Mouse (Mus musculus): ENCODE data around the gene Plet1. TPM values are rescaled to one million over a fixed set of nuclear protein-coding genes. Genes with fewer than 3 reads are reported as not detected.

Gene Plet1
- total and polyA plus RNA-seq, 3 experiments: 0.08 to 0.19 TPM; not detected in 1

- Histone ChIP-seq H3K79me2 (replicated peaks; ENCODE audit: control insufficient read depth, extremely low read depth, insufficient read depth, poor library complexity, severe bottlenecking) (no peaks in the 10 kb centered on the region), H3K4me2 (ENCODE audit: insufficient read depth, low read depth, poor library complexity, severe bottlenecking) (0 out of 2 replicates have a peak overlapping the region, but pooled peaks have one; percentile 76), H3K9me3 (replicated peaks; ENCODE audit: low read length) (no peaks in the 10 kb centered on the region), H3K4me1 (ENCODE audit: control insufficient read depth in 1 of 2, insufficient read depth in 2 of 2) (peaks cover 0 to 15% of the 10 kb centered on the region in 2 experiments; a peak in 2 of 4 replicates), H3K36me3 (replicated peaks in 1 of 2; ENCODE audit: control insufficient read depth in 1 of 2, insufficient read depth in 1 of 2, low read length in 1 of 2) (no peaks in the 10 kb centered on the region), H3K27ac (ENCODE audit: insufficient read depth, low read depth) (no peak overlapping the region), H3K4me3 (replicated peaks in 1 of 3; ENCODE audit: low read depth in 2 of 3, low read length in 2 of 3, poor library complexity in 1 of 3) (peak overlapping the region in 1 of 3 experiments; percentile 2), H3K9ac (ENCODE audit: insufficient read depth, low read depth) (no peak overlapping the region), H3K27me3 (replicated peaks) (no peaks in the 10 kb centered on the region)
- dilution Hi-C loops (cut with MboI; ENCODE audit: extremely low pct_ligation_motif_present, extremely low pct_unique_long_range_greater_than_20kb, low sequenced_read_pairs) (no loop called here), in situ Hi-C loops (cut with MboI; ENCODE audit: low pct_ligation_motif_present, low pct_unique_long_range_greater_than_20kb, low sequenced_read_pairs) (no loop called here)
- DNase-seq (ENCODE audit: extremely low read depth): no peak
- no peak for TF ChIP-seq TBP (conservative IDR thresholded peaks at IDR 0.05; ENCODE audit: low read depth, low read length)
- no peak for TF ChIP-seq HCFC1 (IDR thresholded peaks at IDR 0.05; ENCODE audit: low read depth, low read length)
- no peak for TF ChIP-seq SMC3 (IDR thresholded peaks at IDR 0.05; ENCODE audit: low read depth, low read length)
- no peak for TF ChIP-seq JUN (IDR thresholded peaks at IDR 0.05; ENCODE audit: insufficient read depth, low read depth, low read length)
- TF ChIP-seq MEF2A (IDR thresholded peaks at IDR 0.05; ENCODE audit: borderline replicate concordance, low read depth, low read length): no peak
- TF ChIP-seq EP300 (IDR thresholded peaks at IDR 0.05; ENCODE audit: low read length): 0 out of 2 replicates have a peak, but pooled peaks have one; percentile 9
- TF ChIP-seq POLR2AphosphoS2 (IDR thresholded peaks at IDR 0.05; ENCODE audit: low read depth, low read length): no peak
- peak; percentile 94 for TF ChIP-seq ZNF384 (IDR thresholded peaks at IDR 0.05; ENCODE audit: low read depth, low read length)
- peak; percentile 28; the same call in 1 of the 2 replicates for TF ChIP-seq IRF4 (IDR thresholded peaks at IDR 0.05; ENCODE audit: low read depth, low read length)
- TF ChIP-seq NRF1 (IDR thresholded peaks at IDR 0.05; ENCODE audit: low read depth, low read length): no peak
- peak; percentile 18; the same call in 1 of the 2 replicates for TF ChIP-seq JUND (conservative IDR thresholded peaks at IDR 0.05; ENCODE audit: low read depth, low read length)
- no peak for TF ChIP-seq USF2 (conservative IDR thresholded peaks at IDR 0.05; ENCODE audit: low read depth, low read length)
- no peak for TF ChIP-seq NELFE (IDR thresholded peaks at IDR 0.05; ENCODE audit: low read depth, low read length)
- TF ChIP-seq CHD1 (IDR thresholded peaks at IDR 0.05; ENCODE audit: low read depth, low read length): no peak
These were observed 5.5 kb downstream of the Plet1 start for GRCm38 (mm10) chr9:50499781-50500180.

- peak overlapping the region; percentile 17; the same call in 1 of the 2 replicates for H3K9ac ChIP-seq (ENCODE audit: insufficient read depth, low read depth)
- peaks cover 0 to 15% of the 10 kb centered on the region in 2 experiments; a peak in 2 of 4 replicates for H3K4me1 ChIP-seq (ENCODE audit: control insufficient read depth in 1 of 2, insufficient read depth in 2 of 2)
- H3K27me3 ChIP-seq (replicated peaks): no peaks in the 10 kb centered on the region
- H3K36me3 ChIP-seq (replicated peaks in 1 of 2; ENCODE audit: control insufficient read depth in 1 of 2, insufficient read depth in 1 of 2, low read length in 1 of 2): no peaks in the 10 kb centered on the region
- dilution Hi-C loops (cut with MboI; ENCODE audit: extremely low pct_ligation_motif_present, extremely low pct_unique_long_range_greater_than_20kb, low sequenced_read_pairs): no loop called here
- H3K9me3 ChIP-seq (replicated peaks; ENCODE audit: low read length): no peaks in the 10 kb centered on the region
- DNase-seq (ENCODE audit: extremely low read depth): no peak
- no peaks in the 10 kb centered on the region for H3K79me2 ChIP-seq (replicated peaks; ENCODE audit: control insufficient read depth, extremely low read depth, insufficient read depth, poor library complexity, severe bottlenecking)
- peak overlapping the region in 2 of 3 experiments; percentile 17 to 54 for H3K4me3 ChIP-seq (replicated peaks in 1 of 3; ENCODE audit: low read depth in 2 of 3, low read length in 2 of 3, poor library complexity in 1 of 3)
- in situ Hi-C loops (cut with MboI; ENCODE audit: low pct_ligation_motif_present, low pct_unique_long_range_greater_than_20kb, low sequenced_read_pairs): no loop called here
- peak overlapping the region; percentile 76 for H3K4me2 ChIP-seq (ENCODE audit: insufficient read depth, low read depth, poor library complexity, severe bottlenecking)
- H3K27ac ChIP-seq (ENCODE audit: insufficient read depth, low read depth): no peak overlapping the region
- TF ChIP-seq PAX5 (IDR thresholded peaks at IDR 0.05; ENCODE audit: low read length): no peak
- TF ChIP-seq BHLHE40 (IDR thresholded peaks at IDR 0.05; ENCODE audit: low read depth, low read length): peak; percentile 79
- no peak for TF ChIP-seq ETS1 (conservative IDR thresholded peaks at IDR 0.05; ENCODE audit: low read depth, low read length)
- no peak; the same call in 1 of the 2 replicates for TF ChIP-seq SIN3A (IDR thresholded peaks at IDR 0.05; ENCODE audit: low read length)
- TF ChIP-seq POLR2AphosphoS2 (IDR thresholded peaks at IDR 0.05; ENCODE audit: low read depth, low read length): no peak
- TF ChIP-seq NRF1 (IDR thresholded peaks at IDR 0.05; ENCODE audit: low read depth, low read length): no peak
- no peak for TF ChIP-seq HCFC1 (IDR thresholded peaks at IDR 0.05; ENCODE audit: low read depth, low read length)
These were observed 6.2 kb downstream of the Plet1 start for GRCm38 (mm10) chr9:50500467-50500973.

All from CH12.LX (cell line).